Mouse (Mus musculus) cerebellum, adult (tissue): Measurements from ENCODE around the gene Ttll12.
A peak's percentile ranks its signal among the peaks of the same experiment; 100 is the strongest.

Experiments
- ATAC-seq: cut with Nextera tagmentation; 2 replicates; pipeline ENCODE4 v1.9.2; 2017; ENCODE audit warnings: mild to moderate bottlenecking, moderate library complexity, mixed read lengths; ENCODE audit not compliant: insufficient number of reproducible peaks, low FRiP score, low TSS enrichment

The Ttll12 gene

GRCm38 (mm10) chr15:83594513-83595363 is at the start of gene Ttll12:
Gene Ttll12, minus strand, starts transcription at chr15:83595157.
- peak; percentile 90 for ATAC-seq

DNA sequence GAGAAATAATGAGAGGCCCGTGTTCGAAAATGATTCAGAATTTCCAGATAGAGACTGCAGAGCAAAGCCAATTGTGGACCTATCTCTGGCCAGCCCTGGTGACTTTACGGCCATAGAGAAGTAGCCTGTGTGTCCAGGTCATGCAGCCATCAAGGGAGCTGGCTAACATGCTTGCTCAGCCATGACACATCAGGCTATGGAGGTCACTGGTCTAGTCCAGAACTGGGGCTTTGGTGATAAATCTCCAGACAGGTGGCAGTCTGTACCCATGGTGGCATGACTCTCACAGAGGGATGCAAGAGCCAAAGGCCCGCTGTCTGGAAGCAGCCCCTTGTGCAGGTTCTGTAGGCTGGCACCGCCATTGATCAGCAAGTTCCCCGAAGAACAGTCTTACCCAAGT is 47.6 kb upstream of the Ttll12 start:
- ATAC-seq = no peak

DNA sequence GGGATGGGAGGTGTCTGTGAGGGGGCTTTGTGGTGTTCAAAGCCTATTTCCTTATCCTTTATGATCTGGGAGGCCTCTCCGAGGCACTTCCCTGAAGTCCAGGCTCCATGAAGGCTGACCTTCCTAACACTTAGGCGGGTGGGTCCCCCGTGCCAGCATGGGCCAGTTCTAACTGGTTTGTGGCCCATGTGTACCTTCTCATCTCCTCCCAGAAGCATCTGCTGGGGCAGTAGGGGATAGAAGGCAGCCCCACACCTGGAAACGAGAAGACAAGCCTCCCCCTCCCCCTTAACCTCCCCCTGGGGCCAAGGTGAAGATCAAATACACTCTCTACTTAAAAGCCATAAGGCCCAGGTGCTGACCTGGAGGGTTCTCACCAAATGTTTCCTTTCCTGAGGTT is 45.3 kb upstream of the Ttll12 start:
- no peak for ATAC-seq

DNA sequence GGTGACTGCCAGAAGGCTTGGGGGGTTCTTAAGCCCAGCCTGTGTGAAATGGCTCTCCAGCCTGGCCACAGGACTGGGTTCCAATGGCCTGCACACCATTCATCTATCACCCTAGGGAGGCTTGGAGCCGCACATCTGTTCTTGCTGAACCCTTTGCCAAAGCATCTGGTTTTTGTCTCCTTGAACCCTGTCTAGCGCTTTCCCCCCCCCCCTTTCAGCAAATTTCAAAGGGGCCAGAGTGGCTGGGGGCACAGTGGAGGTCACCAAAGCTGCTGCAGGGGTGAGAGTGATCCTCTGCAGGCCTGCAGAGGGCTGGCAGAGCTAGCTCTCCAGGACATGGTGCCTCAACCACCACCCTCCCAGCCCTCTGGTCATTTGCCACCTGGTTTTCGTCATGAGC is 44.2 kb upstream of the Ttll12 start:
- no peak for ATAC-seq

DNA sequence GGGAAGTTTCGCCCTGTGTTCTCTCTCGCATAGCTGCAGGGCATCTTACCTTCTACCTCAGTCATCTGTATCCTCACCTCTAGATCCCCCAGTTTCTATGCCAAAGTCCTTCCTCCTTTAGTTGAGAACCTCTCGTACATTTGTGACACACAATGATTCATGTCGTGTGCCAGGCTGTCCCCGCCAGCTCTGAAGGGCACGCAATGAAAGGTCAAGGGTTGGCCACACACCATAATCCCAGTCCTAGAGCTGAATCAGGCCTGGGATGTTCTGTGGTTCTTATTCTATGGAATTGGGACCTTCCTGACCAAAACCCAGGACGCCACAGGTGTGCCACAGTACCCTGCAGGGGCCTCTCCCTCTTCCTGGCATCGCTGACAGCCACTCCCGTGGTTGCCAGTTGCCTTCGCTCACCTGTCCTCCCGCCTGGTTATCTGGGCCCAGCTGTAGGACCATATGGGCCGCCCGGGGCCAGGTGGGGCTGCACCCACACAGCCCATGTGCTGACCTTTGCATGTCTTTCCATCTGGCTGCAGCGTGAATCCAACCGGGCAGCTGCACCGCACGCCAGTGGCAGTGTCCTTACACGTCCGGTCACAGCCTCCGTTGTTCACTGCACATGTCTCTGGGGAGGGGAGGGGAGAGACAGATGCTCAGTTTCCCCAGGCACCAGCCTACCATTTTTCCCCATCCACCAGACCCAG is 43.4 kb upstream of the Ttll12 start:
- no peak for ATAC-seq

GRCm38 (mm10) chr15:83636759-83637158 is 41.8 kb upstream of the Ttll12 start:
- no peak for ATAC-seq

DNA sequence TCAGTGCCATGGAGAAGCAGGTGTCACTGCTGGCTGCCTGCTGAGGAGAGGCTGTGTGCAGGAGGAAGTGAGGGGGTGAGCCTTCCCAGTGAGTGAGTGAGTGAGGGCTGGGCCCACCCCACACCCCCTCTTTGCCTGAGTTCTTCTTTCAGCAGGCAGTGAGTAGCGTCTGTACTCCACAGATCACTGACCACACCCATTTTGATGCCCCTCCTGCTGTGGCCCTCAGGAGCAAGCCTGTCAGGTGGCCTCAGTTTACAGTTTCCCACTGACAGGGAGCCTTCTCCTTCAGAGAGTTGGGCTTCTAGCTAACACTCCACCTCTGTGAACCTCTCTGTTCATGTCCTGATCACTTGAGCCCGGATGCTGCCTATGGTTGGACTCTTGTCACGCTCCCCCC is 40.3 kb upstream of the Ttll12 start:
- ATAC-seq = no peak

DNA sequence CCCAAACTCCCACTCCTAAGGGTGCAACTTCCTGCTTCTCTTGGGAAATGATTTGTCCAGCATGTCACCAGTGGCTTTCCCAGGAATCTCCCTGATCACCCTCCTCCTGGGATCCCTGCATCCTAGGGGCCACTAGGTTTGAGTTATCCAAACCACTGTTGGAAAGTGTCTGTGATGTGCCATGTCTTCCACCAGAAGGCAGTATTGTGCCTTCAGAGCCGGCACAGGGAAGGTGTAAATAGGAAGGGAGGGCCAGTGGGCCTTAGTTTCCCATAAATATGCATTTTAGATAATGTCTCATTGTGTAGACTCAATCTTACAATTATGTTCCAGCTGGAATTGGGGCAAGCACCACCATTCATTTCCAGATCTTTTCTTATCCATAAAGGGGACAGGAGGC is 39.1 kb upstream of the Ttll12 start:
- no peak for ATAC-seq

GRCm38 (mm10) chr15:83631071-83631470 is 36.1 kb upstream of the Ttll12 start:
- ATAC-seq = no peak

GRCm38 (mm10) chr15:83629716-83630115 is 34.8 kb upstream of the Ttll12 start:
- no peak for ATAC-seq

DNA sequence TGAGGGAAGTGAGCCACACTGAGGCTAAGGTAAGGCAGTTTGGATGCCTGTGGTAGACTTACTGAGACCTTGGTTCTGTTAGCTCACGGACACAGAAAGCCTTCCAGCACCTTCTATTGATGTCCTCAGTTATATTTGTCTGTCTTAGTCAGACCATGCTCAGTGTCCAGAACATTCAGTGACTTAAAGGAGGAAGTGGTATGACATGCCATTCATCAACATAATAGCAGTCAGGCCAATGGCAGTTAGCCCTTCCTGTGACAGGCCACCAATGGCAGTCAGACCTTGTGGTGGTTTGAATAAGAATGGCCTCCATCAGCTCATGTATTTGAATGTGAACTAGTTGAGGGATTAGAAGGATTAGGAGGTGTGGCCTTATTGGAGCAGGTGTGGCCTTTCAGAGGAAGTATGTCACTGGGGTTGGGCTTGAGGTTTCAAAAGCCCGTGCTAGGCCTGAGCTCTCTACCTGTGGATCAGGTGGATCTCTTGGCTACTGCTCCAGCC is 31.2 kb upstream of the Ttll12 start:
- no peak for ATAC-seq

GRCm38 (mm10) chr15:83615245-83615644 is 20.3 kb upstream of the Ttll12 start:
- no peak for ATAC-seq

DNA sequence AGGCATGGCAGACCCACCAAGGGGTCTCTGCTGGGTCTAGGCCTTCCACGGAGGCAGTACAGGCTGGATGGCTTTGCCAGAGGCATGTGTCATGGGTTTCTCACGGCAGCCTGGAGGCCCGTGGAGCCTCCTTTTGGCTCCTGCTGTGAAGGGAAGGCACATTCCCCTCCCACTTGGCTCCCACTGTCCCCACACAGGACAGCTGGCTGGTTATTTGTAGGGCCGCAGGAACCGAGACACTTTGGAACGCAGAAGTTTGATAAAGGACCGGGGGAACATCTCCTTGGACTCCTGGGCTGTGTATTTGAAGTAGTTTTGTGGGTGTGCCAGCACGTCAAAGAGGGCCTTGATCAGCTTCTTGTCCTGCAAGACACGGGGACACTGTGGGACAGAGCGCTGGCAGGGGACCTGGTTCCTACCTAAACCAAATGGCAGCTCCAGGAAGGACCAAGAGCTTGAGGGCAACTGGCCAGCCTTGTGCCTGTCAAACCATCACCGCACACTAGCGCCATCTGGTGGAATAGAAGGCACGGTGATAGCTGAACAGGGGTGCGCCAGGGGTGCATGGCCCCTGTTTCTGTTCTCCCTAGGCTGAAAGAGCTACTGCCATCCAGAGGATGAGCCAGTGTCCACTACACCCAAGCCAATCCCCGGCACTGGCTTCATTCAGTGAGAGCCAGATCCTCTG is 12.3 kb upstream of the Ttll12 start:
- ATAC-seq = peak; percentile 43; the same call in 1 of the 2 replicates

DNA sequence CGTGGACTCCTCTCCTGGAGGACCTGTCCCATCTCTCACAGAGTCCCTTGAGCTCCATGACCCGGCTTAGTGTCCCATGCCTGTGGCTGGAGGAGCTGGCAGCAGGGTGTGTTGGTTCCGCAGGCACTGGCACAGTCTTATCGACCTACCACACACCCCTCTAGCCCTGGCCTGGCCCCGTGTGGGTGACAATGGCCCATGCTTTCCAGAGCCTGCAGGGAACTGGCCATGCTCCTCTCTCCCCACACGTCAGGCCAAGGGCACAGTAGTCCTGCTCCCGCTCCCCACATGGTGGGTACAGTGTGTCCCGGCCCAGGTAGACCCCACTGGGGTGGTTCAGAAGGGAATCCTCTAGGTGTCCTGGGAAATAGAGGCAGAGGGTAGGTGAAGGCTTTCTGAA is 11.7 kb upstream of the Ttll12 start:
- no peak for ATAC-seq

DNA sequence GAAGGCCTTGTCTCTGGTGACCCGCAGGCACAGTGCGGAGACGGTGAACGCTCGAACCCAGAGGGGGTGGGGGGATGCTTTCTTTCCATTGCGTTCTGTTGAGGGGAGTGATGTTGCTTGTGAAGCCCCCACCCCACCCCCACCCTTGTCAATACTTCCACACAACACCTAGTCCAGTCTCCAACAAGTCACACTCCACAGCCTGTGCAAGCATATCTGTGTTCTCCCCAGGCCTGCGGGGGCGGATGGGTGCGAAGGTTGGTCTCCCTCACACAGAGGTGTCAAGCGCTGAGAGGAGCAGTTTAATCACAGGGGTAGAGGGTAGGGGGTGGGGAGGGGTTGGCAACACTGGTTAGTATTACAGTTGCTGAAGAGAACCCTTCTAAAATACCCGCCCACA is 11.3 kb upstream of the Ttll12 start:
- ATAC-seq = no peak

DNA sequence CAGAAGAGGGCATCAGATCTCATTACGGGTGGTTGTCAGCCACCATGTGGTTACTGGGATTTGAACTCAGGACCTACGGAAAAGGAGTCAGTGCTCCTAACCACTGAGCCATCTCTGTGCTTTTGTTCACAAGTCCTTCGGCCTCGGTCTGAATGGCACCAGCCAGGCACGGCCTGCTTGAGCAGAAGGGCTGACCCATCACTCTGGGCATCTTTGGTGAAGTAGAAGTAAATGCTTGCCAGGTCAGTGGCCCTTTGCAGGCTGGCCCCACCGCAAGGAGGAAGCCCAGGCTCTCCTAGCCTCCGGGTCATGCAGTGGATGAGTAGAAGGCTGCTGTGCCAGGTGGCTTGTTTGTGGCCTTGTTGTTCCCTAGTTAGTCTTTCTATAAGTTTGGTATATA is 8.5 kb upstream of the Ttll12 start:
- ATAC-seq = no peak

- ATAC-seq = no peak
These were observed 8.1 kb upstream of the Ttll12 start for GRCm38 (mm10) chr15:83603046-83603396.

DNA sequence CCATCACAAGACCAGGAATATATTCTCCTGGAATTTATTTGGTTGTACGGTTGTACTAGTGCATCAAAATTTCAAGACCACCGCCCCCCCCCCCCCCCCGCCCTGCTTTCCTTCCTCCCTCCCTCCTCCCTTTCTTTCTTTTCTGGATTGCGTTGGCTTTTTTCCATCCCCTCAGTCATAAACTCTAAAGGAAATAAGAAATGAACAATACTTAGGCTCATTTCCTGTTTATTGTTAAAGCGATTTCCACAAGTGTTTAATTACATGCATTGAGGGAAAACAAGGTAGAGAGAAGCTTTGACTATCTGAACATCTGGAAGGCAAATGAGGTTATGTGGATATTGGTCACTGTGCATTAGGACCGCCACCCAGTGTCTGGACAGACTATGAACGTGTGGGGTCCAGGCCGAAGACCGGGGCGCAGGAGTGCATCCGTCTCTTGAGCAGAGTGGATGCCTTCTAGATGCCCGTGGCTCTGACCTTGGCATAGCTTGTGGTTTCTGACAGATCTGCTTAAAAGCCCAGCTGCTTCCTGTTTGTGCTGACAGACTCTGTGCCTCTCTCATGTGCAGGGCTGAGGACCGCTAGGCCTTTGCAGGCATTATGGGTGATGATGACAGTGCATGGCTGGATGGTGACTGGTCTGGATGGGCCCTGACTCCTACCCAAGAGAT is 7.6 kb upstream of the Ttll12 start:
- no peak for ATAC-seq

- ATAC-seq = no peak
These were observed 6.2 kb upstream of the Ttll12 start for GRCm38 (mm10) chr15:83601185-83601584.

DNA sequence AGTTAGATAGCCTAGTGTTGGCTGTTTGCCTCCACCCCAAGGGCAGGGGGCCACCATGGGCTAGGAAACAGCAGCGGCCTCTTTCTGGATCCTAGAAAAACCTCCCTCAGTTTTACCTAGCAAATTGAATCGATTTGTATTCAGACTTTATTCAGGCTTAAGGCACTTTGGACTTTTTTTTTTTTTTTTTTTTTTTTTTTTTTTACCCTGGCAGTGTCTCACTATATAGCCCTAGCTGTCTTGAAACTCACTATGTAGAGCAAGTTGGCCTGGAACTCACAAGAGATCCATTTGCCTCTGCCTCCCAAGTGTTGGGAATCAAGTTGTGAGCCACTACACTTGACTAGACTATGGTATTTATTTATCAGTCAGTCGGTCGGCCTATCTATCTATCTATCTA is 1.9 kb upstream of the Ttll12 start:
- ATAC-seq = no peak

DNA sequence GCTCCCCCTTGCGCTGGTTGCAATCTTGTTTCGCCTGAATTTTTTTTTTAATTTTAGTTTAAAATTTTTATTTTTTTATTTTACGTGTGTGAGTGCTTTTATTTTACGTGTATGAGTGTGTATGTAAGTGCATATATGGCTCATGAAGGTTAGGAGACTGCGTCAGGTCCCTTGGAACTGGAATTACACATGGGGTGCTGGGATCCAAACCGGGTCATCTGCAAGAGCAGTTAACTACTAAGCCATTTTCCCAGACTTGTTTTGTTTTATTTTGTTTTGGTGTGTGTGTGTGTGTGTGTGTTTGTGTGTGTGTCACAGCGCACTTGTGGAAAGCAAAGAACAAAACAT is 381 bp upstream of the Ttll12 start:
- ATAC-seq = no peak
